Mouse (Mus musculus): ENCODE data around the gene Itga5. TPM values are rescaled to one million over a fixed set of nuclear protein-coding genes. Genes with fewer than 3 reads are reported as not detected.
A peak's percentile ranks its signal among the peaks of the same experiment; 100 is the strongest.

The Itga5 gene
- polyA plus RNA-seq, 1 experiment from 2014 or later: 50.9 TPM

- no peak overlapping the region for H3K27ac ChIP-seq
- H3K36me3 ChIP-seq: peaks cover 84% of the 10 kb centered on the region
- H3K9ac ChIP-seq: no peak overlapping the region
- H3K4me3 ChIP-seq: no peak overlapping the region
- 52% methylated on average over 4 of the region's 4 CpGs for whole genome bisulfite sequencing
- no peaks in the 10 kb centered on the region for H3K27me3 ChIP-seq
- peaks cover 2% of the 10 kb centered on the region for H3K4me1 ChIP-seq
- H3K4me2 ChIP-seq (replicated peaks): no peak overlapping the region
- no peak; the same call in 1 of the 2 replicates for ATAC-seq (ENCODE audit: insufficient number of reproducible peaks, insufficient read depth, low FRiP score, low TSS enrichment)
- no peaks in the 10 kb centered on the region for H3K9me3 ChIP-seq
Measured at GRCm38 (mm10) chr15:103352856-103353255, 13.7 kb downstream of the Itga5 start.

- no peak overlapping the region for H3K4me2 ChIP-seq (replicated peaks)
- no peaks in the 10 kb centered on the region for H3K27me3 ChIP-seq
- no peak overlapping the region for H3K27ac ChIP-seq
- no peaks in the 10 kb centered on the region for H3K9me3 ChIP-seq
- ATAC-seq (ENCODE audit: insufficient number of reproducible peaks, insufficient read depth, low FRiP score, low TSS enrichment): no peak
- 4% methylated on average over 2 of the region's 2 CpGs for WGBS
- peaks cover under 1% of the 10 kb centered on the region; the same call in 1 of the 2 replicates for H3K4me1 ChIP-seq
- H3K36me3 ChIP-seq: peaks cover 85% of the 10 kb centered on the region
- H3K4me3 ChIP-seq: no peak overlapping the region
- no peak overlapping the region for H3K9ac ChIP-seq
Measured at GRCm38 (mm10) chr15:103347275-103347684, 19.3 kb downstream of the Itga5 start.

GRCm38 (mm10) chr15:103345789-103346188 lies 20.8 kb downstream of the Itga5 start:
- Histone ChIP-seq H3K27me3 (peaks cover 1% of the 10 kb centered on the region; the same call in 1 of the 2 replicates), H3K27ac (no peak overlapping the region), H3K9me3 (no peaks in the 10 kb centered on the region), H3K4me1 (peaks cover 15% of the 10 kb centered on the region), H3K4me3 (no peak overlapping the region), H3K9ac (no peak overlapping the region), H3K4me2 (replicated peaks) (no peak overlapping the region), H3K36me3 (peaks cover 70% of the 10 kb centered on the region)
- no peak for ATAC-seq (ENCODE audit: insufficient number of reproducible peaks, insufficient read depth, low FRiP score, low TSS enrichment)
- 85% methylated on average over 6 of the region's 6 CpGs for WGBS

- no peak overlapping the region for H3K27ac ChIP-seq
- no peak for ATAC-seq (ENCODE audit: insufficient number of reproducible peaks, insufficient read depth, low FRiP score, low TSS enrichment)
- H3K9me3 ChIP-seq: no peaks in the 10 kb centered on the region
- no peak overlapping the region for H3K9ac ChIP-seq
- peaks cover 29% of the 10 kb centered on the region for H3K4me1 ChIP-seq
- H3K4me2 ChIP-seq (replicated peaks): no peak overlapping the region
- H3K36me3 ChIP-seq: peaks cover 49% of the 10 kb centered on the region
- peaks cover 19% of the 10 kb centered on the region for H3K27me3 ChIP-seq
- H3K4me3 ChIP-seq: no peak overlapping the region
Measured at GRCm38 (mm10) chr15:103343556-103343955, 23.0 kb downstream of the Itga5 start.

- no peak for ATAC-seq (ENCODE audit: insufficient number of reproducible peaks, insufficient read depth, low FRiP score, low TSS enrichment)
- peaks cover 33% of the 10 kb centered on the region for H3K4me1 ChIP-seq
- peaks cover 19% of the 10 kb centered on the region for H3K27me3 ChIP-seq
- no peak overlapping the region for H3K27ac ChIP-seq
- 78% methylated on average over 2 of the region's 3 CpGs for whole genome bisulfite sequencing
- H3K9ac ChIP-seq: no peak overlapping the region
- no peak overlapping the region for H3K4me2 ChIP-seq (replicated peaks)
- H3K4me3 ChIP-seq: no peak overlapping the region
- no peaks in the 10 kb centered on the region for H3K9me3 ChIP-seq
- peaks cover 43% of the 10 kb centered on the region for H3K36me3 ChIP-seq
Measured at GRCm38 (mm10) chr15:103343008-103343407, 23.6 kb downstream of the Itga5 start.

GRCm38 (mm10) chr15:103342415-103342814 lies 24.1 kb downstream of the Itga5 start:
- Histone ChIP-seq H3K36me3 (peaks cover 37% of the 10 kb centered on the region), H3K9me3 (no peaks in the 10 kb centered on the region), H3K27me3 (peaks cover 19% of the 10 kb centered on the region), H3K27ac (no peak overlapping the region), H3K9ac (no peak overlapping the region), H3K4me3 (no peak overlapping the region), H3K4me2 (replicated peaks) (no peak overlapping the region), H3K4me1 (peaks cover 37% of the 10 kb centered on the region)
- ATAC-seq (ENCODE audit: insufficient number of reproducible peaks, insufficient read depth, low FRiP score, low TSS enrichment): no peak
- WGBS: 15% methylated on average over 4 of the region's 4 CpGs

GRCm38 (mm10) chr15:103341547-103341946 lies 25.0 kb downstream of the Itga5 start:
- Histone ChIP-seq H3K9me3 (no peaks in the 10 kb centered on the region), H3K36me3 (peaks cover 31% of the 10 kb centered on the region), H3K4me3 (no peak overlapping the region), H3K27ac (no peak overlapping the region), H3K4me2 (replicated peaks) (no peak overlapping the region), H3K27me3 (peaks cover 19% of the 10 kb centered on the region), H3K4me1 (peaks cover 37% of the 10 kb centered on the region), H3K9ac (0 out of 2 replicates have a peak overlapping the region, but pooled peaks have one; percentile 11)
- ATAC-seq (ENCODE audit: insufficient number of reproducible peaks, insufficient read depth, low FRiP score, low TSS enrichment): no peak
- 15% methylated on average over 8 of the region's 8 CpGs for WGBS

GRCm38 (mm10) chr15:103340786-103341185 lies 25.8 kb downstream of the Itga5 start:
- no peak overlapping the region for H3K9ac ChIP-seq
- H3K27ac ChIP-seq: no peak overlapping the region
- H3K27me3 ChIP-seq: peaks cover 19% of the 10 kb centered on the region
- H3K4me3 ChIP-seq: peak overlapping the region; percentile 64
- ATAC-seq (ENCODE audit: insufficient number of reproducible peaks, insufficient read depth, low FRiP score, low TSS enrichment): no peak
- peaks cover 42% of the 10 kb centered on the region for H3K4me1 ChIP-seq
- peaks cover 23% of the 10 kb centered on the region for H3K36me3 ChIP-seq
- H3K9me3 ChIP-seq: no peaks in the 10 kb centered on the region
- 10% methylated on average over 4 of the region's 4 CpGs for WGBS
- H3K4me2 ChIP-seq (replicated peaks): peak overlapping the region; percentile 83

GRCm38 (mm10) chr15:103339961-103340337 lies 26.6 kb downstream of the Itga5 start, which contains the start of gene Zfp385a:
TSS of gene Zfp385a (minus strand) at chr15:103340093.
- Histone ChIP-seq H3K4me3 (peak within 1 kb of the TSS; percentile 64), H3K36me3 (peaks cover 15% of the 10 kb centered on the region), H3K27me3 (peaks cover 19% of the 10 kb centered on the region), H3K9ac (peak within 1 kb of the TSS; percentile 50), H3K4me1 (peaks cover 50% of the 10 kb centered on the region), H3K27ac (no peak within 1 kb of the TSS), H3K9me3 (no peaks in the 10 kb centered on the region), H3K4me2 (replicated peaks) (peak within 1 kb of the TSS; percentile 83)
- no peak for ATAC-seq (ENCODE audit: insufficient number of reproducible peaks, insufficient read depth, low FRiP score, low TSS enrichment)
- WGBS: under 1% methylated on average over 23 of the region's 26 CpGs

GRCm38 (mm10) chr15:103339166-103339960 lies 27.2 kb downstream of the Itga5 start:
- WGBS: 2% methylated on average over 28 of the region's 31 CpGs
- H3K9ac ChIP-seq: peak overlapping the region; percentile 50
- no peak overlapping the region for H3K27ac ChIP-seq
- H3K36me3 ChIP-seq: peaks cover 9% of the 10 kb centered on the region
- ATAC-seq (ENCODE audit: insufficient number of reproducible peaks, insufficient read depth, low FRiP score, low TSS enrichment): no peak; the same call in 1 of the 2 replicates
- H3K27me3 ChIP-seq: peaks cover 19% of the 10 kb centered on the region
- H3K4me2 ChIP-seq (replicated peaks): peak overlapping the region; percentile 83
- peaks cover 56% of the 10 kb centered on the region for H3K4me1 ChIP-seq
- peak overlapping the region; percentile 64 for H3K4me3 ChIP-seq
- H3K9me3 ChIP-seq: no peaks in the 10 kb centered on the region

- Histone ChIP-seq H3K4me2 (replicated peaks) (peak overlapping the region; percentile 83), H3K36me3 (peaks cover 3% of the 10 kb centered on the region; the same call in 1 of the 2 replicates), H3K27me3 (peaks cover 19% of the 10 kb centered on the region), H3K27ac (no peak overlapping the region), H3K9me3 (no peaks in the 10 kb centered on the region), H3K9ac (no peak overlapping the region), H3K4me3 (peak overlapping the region; percentile 64), H3K4me1 (peaks cover 61% of the 10 kb centered on the region)
- no peak for ATAC-seq (ENCODE audit: insufficient number of reproducible peaks, insufficient read depth, low FRiP score, low TSS enrichment)
- 36% methylated on average over 4 of the region's 4 CpGs for WGBS
Measured at GRCm38 (mm10) chr15:103338829-103339165, 27.8 kb downstream of the Itga5 start.

GRCm38 (mm10) chr15:103336996-103337667 lies 29.4 kb downstream of the Itga5 start:
- Histone ChIP-seq H3K27ac (no peak overlapping the region), H3K36me3 (no peaks in the 10 kb centered on the region), H3K4me2 (replicated peaks) (no peak overlapping the region), H3K4me3 (no peak overlapping the region), H3K27me3 (peaks cover 19% of the 10 kb centered on the region), H3K9ac (no peak overlapping the region), H3K9me3 (no peaks in the 10 kb centered on the region), H3K4me1 (peaks cover 74% of the 10 kb centered on the region)
- no peak for ATAC-seq (ENCODE audit: insufficient number of reproducible peaks, insufficient read depth, low FRiP score, low TSS enrichment)
- 15% methylated on average over 11 of the region's 11 CpGs for WGBS
